Mouse (Mus musculus) hindbrain, embryonic 14.5 days (tissue): ENCODE measurements around the gene Pih1d1. TPM values are rescaled to one million over a fixed set of nuclear protein-coding genes. Genes with fewer than 3 reads are reported as not detected.

Experiments used
- ATAC-seq: fragments of 200-750 bp; cut with Nextera tagmentation; 2 replicates; pipeline ENCODE4 v1.8.0; 2017; ENCODE audit warnings: moderate number of reproducible peaks, mild to moderate bottlenecking, moderate TSS enrichment, moderate library complexity; ENCODE audit not compliant: low FRiP score
- DNase-seq: peaks from one replicate; pipeline ENCODE4 v3.0.0-alpha.2; 2015; ENCODE audit warnings: low spot score
- H3K27ac ChIP-seq: fragments of 300-500 bp; sonication (generic); 2 replicates; pipeline ENCODE4 v1.5.1; 2014; ENCODE audit warnings: mild to moderate bottlenecking, moderate library complexity
- H3K27me3 ChIP-seq: fragments of 300-500 bp; sonication (generic); 2 replicates; pipeline ENCODE4 v1.6.1; 2014; ENCODE audit warnings: mild to moderate bottlenecking, low read length, mixed read lengths; ENCODE audit not compliant: control insufficient read depth, insufficient read depth
- H3K36me3 ChIP-seq: fragments of 300-500 bp; sonication (generic); replicated peaks from 2 replicates; pipeline ENCODE4 v1.6.1; 2014; ENCODE audit not compliant: control insufficient read depth, insufficient read depth
- H3K4me1 ChIP-seq: fragments of 300-500 bp; sonication (generic); replicated peaks from 2 replicates; pipeline ENCODE4 v1.6.1; 2014; ENCODE audit warnings: antibody characterized with exemption, low read length, mixed read lengths; ENCODE audit not compliant: control insufficient read depth, insufficient read depth
- H3K4me2 ChIP-seq: fragments of 300-500 bp; sonication (generic); replicated peaks from 2 replicates; pipeline ENCODE4 v1.6.1; 2014; ENCODE audit warnings: mild to moderate bottlenecking, moderate library complexity
- H3K4me3 ChIP-seq: fragments of 300-500 bp; sonication (generic); replicated peaks from 2 replicates; pipeline ENCODE4 v1.5.1; 2014; ENCODE audit warnings: mild to moderate bottlenecking, low read length
- H3K9ac ChIP-seq: fragments of 300-500 bp; sonication (generic); 2 replicates; pipeline ENCODE4 v1.6.1; 2014
- H3K9me3 ChIP-seq: fragments of 300-500 bp; sonication (generic); 2 replicates; pipeline ENCODE4 v1.6.1; 2016; ENCODE audit warnings: low read length; ENCODE audit not compliant: control insufficient read depth
- WGBS: fragments of 180-500 bp; shearing (Covaris S2); extraction: QIAGEN DNeasy Blood & Tissue Kit; methylation state at CpG from one replicate; pipeline ENCODE4 v1.1.7; 2014; 5-methylcytosine and 5-hydroxymethylcytosine counted together
- polyA plus RNA-seq: library from polyadenylated mRNA; unstranded; fragments of >200 nt; fragmentation: Nextera tagmentation; extraction: Ambion mirVana; gene quantifications from 2 replicates; pipeline ENCODE4 v1.2.1, GENCODE M21; 2014

Pih1d1 gene
- polyA plus RNA-seq, 1 experiment from 2014 or later = 93.5 TPM

- Histone ChIP-seq H3K4me3 (no peak overlapping the region), H3K4me1 (no peaks in the 10 kb centered on the region), H3K27ac (no peak overlapping the region), H3K9ac (no peak overlapping the region), H3K36me3 (no peaks in the 10 kb centered on the region), H3K27me3 (0 out of 2 replicates have a peak, but pooled peaks cover 6% of the 10 kb centered on the region), H3K4me2 (no peak overlapping the region), H3K9me3 (no peaks in the 10 kb centered on the region)
- DNase-seq = no peak
- 82% methylated on average over 2 of the region's 2 CpGs for WGBS
- no peak for ATAC-seq
Observed at GRCm38 (mm10) chr7:45191161-45191560, 37.1 kb downstream of the Pih1d1 start.

- Histone ChIP-seq H3K4me3 (no peak overlapping the region), H3K36me3 (no peaks in the 10 kb centered on the region), H3K4me1 (no peaks in the 10 kb centered on the region), H3K27me3 (0 out of 2 replicates have a peak, but pooled peaks cover 6% of the 10 kb centered on the region), H3K9me3 (no peaks in the 10 kb centered on the region), H3K27ac (no peak overlapping the region), H3K4me2 (no peak overlapping the region), H3K9ac (no peak overlapping the region)
- DNase-seq (no peak), ATAC-seq (no peak)
- WGBS = 28% methylated on average over 8 of the region's 8 CpGs
Observed at GRCm38 (mm10) chr7:45191803-45192363, 37.8 kb downstream of the Pih1d1 start.

GRCm38 (mm10) chr7:45192585-45193310, 38.6 kb downstream of the Pih1d1 start:
- no peak for ATAC-seq
- Histone ChIP-seq H3K9ac (no peak overlapping the region), H3K4me3 (no peak overlapping the region), H3K27ac (no peak overlapping the region), H3K27me3 (0 out of 2 replicates have a peak, but pooled peaks cover 6% of the 10 kb centered on the region), H3K4me2 (no peak overlapping the region), H3K9me3 (no peaks in the 10 kb centered on the region), H3K4me1 (no peaks in the 10 kb centered on the region), H3K36me3 (no peaks in the 10 kb centered on the region)
- WGBS = 79% methylated on average over 7 of the region's 7 CpGs
- no peak for DNase-seq

- no peak for ATAC-seq
- Histone ChIP-seq H3K27me3 (0 out of 2 replicates have a peak, but pooled peaks cover 6% of the 10 kb centered on the region), H3K27ac (no peak overlapping the region), H3K4me1 (no peaks in the 10 kb centered on the region), H3K9me3 (no peaks in the 10 kb centered on the region), H3K4me2 (no peak overlapping the region), H3K36me3 (no peaks in the 10 kb centered on the region), H3K9ac (no peak overlapping the region), H3K4me3 (no peak overlapping the region)
- no peak for DNase-seq
- 69% methylated on average over 5 of the region's 5 CpGs for WGBS
Observed at GRCm38 (mm10) chr7:45193406-45193805, 39.3 kb downstream of the Pih1d1 start.

GRCm38 (mm10) chr7:45193871-45194785, 40.0 kb downstream of the Pih1d1 start:
- 69% methylated on average over 17 of the region's 17 CpGs for WGBS
- H3K36me3 ChIP-seq = no peaks in the 10 kb centered on the region
- H3K27ac ChIP-seq = no peak overlapping the region
- DNase-seq (no peak), ATAC-seq (no peak)
- H3K9me3 ChIP-seq = no peaks in the 10 kb centered on the region
- H3K27me3 ChIP-seq = 0 out of 2 replicates have a peak, but pooled peaks cover 6% of the 10 kb centered on the region
- no peak overlapping the region for H3K9ac ChIP-seq
- H3K4me2 ChIP-seq = no peak overlapping the region
- H3K4me1 ChIP-seq = no peaks in the 10 kb centered on the region
- H3K4me3 ChIP-seq = no peak overlapping the region

GRCm38 (mm10) chr7:45195341-45196175, 41.5 kb downstream of the Pih1d1 start:
- Histone ChIP-seq H3K4me3 (no peak overlapping the region), H3K4me2 (no peak overlapping the region), H3K27ac (no peak overlapping the region), H3K4me1 (no peaks in the 10 kb centered on the region), H3K9ac (no peak overlapping the region), H3K36me3 (no peaks in the 10 kb centered on the region), H3K27me3 (0 out of 2 replicates have a peak, but pooled peaks cover 4% of the 10 kb centered on the region), H3K9me3 (no peaks in the 10 kb centered on the region)
- ATAC-seq = no peak
- 60% methylated on average over 13 of the region's 13 CpGs for WGBS
- no peak for DNase-seq

GRCm38 (mm10) chr7:45196176-45196535, 42.1 kb downstream of the Pih1d1 start:
- Histone ChIP-seq H3K36me3 (no peaks in the 10 kb centered on the region), H3K4me1 (no peaks in the 10 kb centered on the region), H3K27ac (no peak overlapping the region), H3K27me3 (no peaks in the 10 kb centered on the region), H3K9ac (no peak overlapping the region), H3K9me3 (no peaks in the 10 kb centered on the region), H3K4me2 (no peak overlapping the region), H3K4me3 (no peak overlapping the region)
- 80% methylated on average over 4 of the region's 4 CpGs for WGBS
- no peak for ATAC-seq
- no peak for DNase-seq

GRCm38 (mm10) chr7:45196994-45197393, 42.9 kb downstream of the Pih1d1 start:
- H3K4me2 ChIP-seq = no peak overlapping the region
- no peaks in the 10 kb centered on the region for H3K36me3 ChIP-seq
- no peak for DNase-seq
- no peaks in the 10 kb centered on the region for H3K27me3 ChIP-seq
- no peak for ATAC-seq
- no peak overlapping the region for H3K4me3 ChIP-seq
- no peaks in the 10 kb centered on the region for H3K4me1 ChIP-seq
- no peaks in the 10 kb centered on the region for H3K9me3 ChIP-seq
- 75% methylated on average over 5 of the region's 5 CpGs for WGBS
- no peak overlapping the region for H3K9ac ChIP-seq
- H3K27ac ChIP-seq = no peak overlapping the region
